Mouse (Mus musculus) embryonic facial prominence, embryonic 11.5 days (tissue): Measurements from ENCODE around the gene Eif5a. TPM values are rescaled to one million over a fixed set of nuclear protein-coding genes. Genes with fewer than 3 reads are reported as not detected.

Experiments
- ATAC-seq: fragments of 200-750 bp; cut with Nextera tagmentation; replicated peaks from 2 replicates; pipeline ENCODE4 v1.8.0; 2017; ENCODE audit warnings: low read depth; ENCODE audit not compliant: insufficient number of reproducible peaks, low FRiP score, low TSS enrichment
- DNase-seq: peaks from one replicate; pipeline ENCODE4 v3.0.0-alpha.2; 2015; ENCODE audit warnings: low spot score
- H3K27ac ChIP-seq: fragments of 300-500 bp; sonication (generic); replicated peaks from 2 replicates; pipeline ENCODE4 v1.5.1; 2014; ENCODE audit warnings: mild to moderate bottlenecking, low read depth, low read length, control low read depth
- H3K27me3 ChIP-seq: fragments of 300-500 bp; sonication (generic); 2 replicates; pipeline ENCODE4 v1.6.1; 2014; ENCODE audit warnings: mild to moderate bottlenecking, low read length, moderate library complexity, mixed read lengths; ENCODE audit not compliant: control insufficient read depth, insufficient read depth
- H3K36me3 ChIP-seq: fragments of 300-500 bp; sonication (generic); replicated peaks from 2 replicates; pipeline ENCODE4 v1.6.1; 2014; ENCODE audit warnings: low read depth, mild to moderate bottlenecking, low read length, moderate library complexity, mixed read lengths; ENCODE audit not compliant: control insufficient read depth, insufficient read depth
- H3K4me1 ChIP-seq: fragments of 300-500 bp; sonication (generic); 2 replicates; pipeline ENCODE4 v1.6.1; 2014; ENCODE audit warnings: low read length, mixed read lengths; ENCODE audit not compliant: control insufficient read depth, insufficient read depth
- H3K4me2 ChIP-seq: fragments of 300-500 bp; sonication (generic); 2 replicates; pipeline ENCODE4 v1.6.1; 2014; ENCODE audit warnings: low read depth, mild to moderate bottlenecking, control low read depth, low read length, moderate library complexity
- H3K4me3 ChIP-seq: fragments of 300-500 bp; sonication (generic); 2 replicates; pipeline ENCODE4 v1.5.1; 2014; ENCODE audit warnings: low read depth, low read length, control low read depth
- H3K9ac ChIP-seq: fragments of 300-500 bp; sonication (generic); replicated peaks from 2 replicates; pipeline ENCODE4 v1.6.1; 2014; ENCODE audit warnings: mild to moderate bottlenecking, control low read depth, low read length
- H3K9me3 ChIP-seq: fragments of 300-500 bp; sonication (generic); replicated peaks from 2 replicates; pipeline ENCODE4 v1.6.1; 2016; ENCODE audit warnings: mild to moderate bottlenecking, low read length, inconsistent platforms, mixed read lengths; ENCODE audit not compliant: control insufficient read depth
- WGBS: fragments of 180-500 bp; shearing (Covaris S2); extraction: QIAGEN DNeasy Blood & Tissue Kit; methylation state at CpG from one replicate; pipeline ENCODE4 v1.1.7; 2014; 5-methylcytosine and 5-hydroxymethylcytosine counted together
- polyA plus RNA-seq: library from polyadenylated mRNA; unstranded; fragments of >200 nt; fragmentation: Nextera tagmentation; extraction: Ambion mirVana; gene quantifications from 2 replicates; pipeline ENCODE4 v1.2.1, GENCODE M21; 2014

Eif5a gene
- polyA plus RNA-seq, 1 experiment from 2014 or later: 2,030 TPM

DNA sequence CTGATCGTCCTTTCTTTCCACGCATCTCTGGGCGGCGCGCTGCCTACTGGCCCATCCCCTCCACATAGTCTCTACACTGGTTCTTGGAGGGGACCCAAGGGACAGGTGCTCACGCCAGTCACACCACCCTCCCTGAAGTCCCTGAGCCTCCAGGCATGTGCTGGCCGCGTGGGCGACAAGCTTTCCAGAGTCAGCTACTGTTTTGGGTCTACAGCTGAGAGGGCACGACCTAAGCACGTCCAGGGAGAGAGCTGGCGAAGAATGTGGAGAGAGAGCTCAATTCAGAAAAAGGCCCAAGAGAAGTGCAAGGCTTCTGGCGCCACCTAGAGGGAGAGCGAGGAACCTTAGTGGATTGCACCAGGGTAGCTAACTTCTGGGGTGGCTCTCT is 27.0 kb upstream of the Eif5a start:
- ATAC-seq: peak; percentile 53
- peak; percentile 96 for DNase-seq
- Histone ChIP-seq H3K27ac (peak overlapping the region; percentile 87), H3K36me3 (peaks cover 4% of the 10 kb centered on the region), H3K4me2 (peak overlapping the region; percentile 69), H3K4me1 (0 out of 2 replicates have a peak, but pooled peaks cover 3% of the 10 kb centered on the region), H3K9me3 (no peaks in the 10 kb centered on the region), H3K9ac (peak overlapping the region; percentile 80), H3K27me3 (no peaks in the 10 kb centered on the region), H3K4me3 (peak overlapping the region; percentile 58)
- WGBS: 0% methylated on average over 14 of the region's 14 CpGs

GRCm38 (mm10) chr11:69948066-69948762 is 26.5 kb upstream of the Eif5a start, which contains the start of gene Slc2a4:
Slc2a4 (minus strand) TSS chr11:69948188.
- peak within 1 kb of the TSS; percentile 69 for H3K4me2 ChIP-seq
- peak; percentile 99 for DNase-seq
- H3K27me3 ChIP-seq: no peaks in the 10 kb centered on the region
- peak within 1 kb of the TSS; percentile 58 for H3K4me3 ChIP-seq
- 0 out of 2 replicates have a peak, but pooled peaks cover 3% of the 10 kb centered on the region for H3K4me1 ChIP-seq
- H3K9ac ChIP-seq: peak within 1 kb of the TSS; percentile 80
- H3K27ac ChIP-seq: peak within 1 kb of the TSS; percentile 87
- peak; percentile 91 for ATAC-seq
- H3K9me3 ChIP-seq: no peaks in the 10 kb centered on the region
- peaks cover 4% of the 10 kb centered on the region for H3K36me3 ChIP-seq
- WGBS: under 1% methylated on average over 34 of the region's 34 CpGs

DNA sequence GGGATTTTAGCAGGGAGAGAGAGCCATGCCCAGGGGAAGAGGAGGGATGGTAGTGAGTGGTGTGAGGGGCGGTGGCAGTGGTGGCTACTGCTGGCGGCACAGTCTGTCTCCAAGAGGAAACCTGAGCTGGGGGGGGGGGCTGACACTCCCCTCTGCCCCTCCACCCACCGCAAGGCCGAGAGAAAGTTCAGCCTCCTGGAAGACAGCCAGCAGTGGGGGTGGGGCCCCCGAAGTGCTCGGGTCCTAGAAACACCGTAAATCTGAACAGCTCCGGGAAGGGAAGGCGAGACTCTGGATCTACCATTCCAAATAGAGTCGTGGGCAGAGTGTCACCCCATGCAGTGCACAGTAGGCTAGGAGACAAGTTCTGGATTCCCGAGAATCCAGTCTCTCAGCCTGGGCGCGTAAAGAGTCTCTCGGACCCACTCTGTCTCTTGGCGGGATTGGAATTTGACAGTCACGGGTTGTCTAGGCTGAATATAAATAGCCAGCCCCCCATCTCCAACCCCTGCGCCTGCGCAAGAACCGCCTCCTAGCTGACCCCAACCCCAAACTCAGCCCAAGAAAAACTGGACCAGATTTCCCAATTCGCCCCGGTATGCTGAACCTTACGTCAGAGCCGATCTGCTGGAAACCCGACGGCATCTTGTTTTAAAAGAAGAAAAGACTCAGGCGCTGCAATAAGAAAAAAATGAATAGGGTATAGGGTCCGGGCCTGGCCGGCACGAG is 25.7 kb upstream of the Eif5a start:
- Histone ChIP-seq H3K27me3 (no peaks in the 10 kb centered on the region), H3K27ac (peak overlapping the region; percentile 87), H3K4me3 (peak overlapping the region; percentile 58), H3K9ac (peak overlapping the region; percentile 63), H3K9me3 (no peaks in the 10 kb centered on the region), H3K36me3 (peaks cover 4% of the 10 kb centered on the region), H3K4me2 (peak overlapping the region; percentile 69), H3K4me1 (0 out of 2 replicates have a peak, but pooled peaks cover 3% of the 10 kb centered on the region)
- DNase-seq (peak; percentile 76), ATAC-seq (peak; percentile 22)
- WGBS: under 1% methylated on average over 29 of the region's 29 CpGs

- no peak overlapping the region; the same call in 1 of the 2 replicates for H3K4me3 ChIP-seq
- peak overlapping the region; percentile 69 for H3K4me2 ChIP-seq
- no peak overlapping the region for H3K27ac ChIP-seq
- H3K36me3 ChIP-seq: peaks cover 4% of the 10 kb centered on the region
- no peaks in the 10 kb centered on the region for H3K27me3 ChIP-seq
- ATAC-seq (no peak), DNase-seq (no peak)
- H3K9me3 ChIP-seq: no peaks in the 10 kb centered on the region
- no peak overlapping the region for H3K9ac ChIP-seq
- 0 out of 2 replicates have a peak, but pooled peaks cover 3% of the 10 kb centered on the region for H3K4me1 ChIP-seq
- WGBS: 89% methylated on average over 18 of the region's 18 CpGs
Measured at GRCm38 (mm10) chr11:69945997-69946891, 24.5 kb upstream of the Eif5a start.

GRCm38 (mm10) chr11:69945216-69945615 is 23.5 kb upstream of the Eif5a start:
- H3K9ac ChIP-seq: no peak overlapping the region

GRCm38 (mm10) chr11:69940962-69941361 is 19.2 kb upstream of the Eif5a start:
- DNase-seq: no peak
- 88% methylated on average over 4 of the region's 4 CpGs for WGBS
- Histone ChIP-seq H3K4me3 (no peak overlapping the region), H3K36me3 (peaks cover 4% of the 10 kb centered on the region), H3K27me3 (no peaks in the 10 kb centered on the region), H3K4me1 (peaks cover 3% of the 10 kb centered on the region; the same call in 1 of the 2 replicates), H3K27ac (no peak overlapping the region), H3K9me3 (no peaks in the 10 kb centered on the region), H3K4me2 (no peak overlapping the region), H3K9ac (no peak overlapping the region)
- ATAC-seq: no peak

More at GRCm38 (mm10) chr11:69945216-69945615, 23.5 kb upstream of the Eif5a start:
- H3K4me1 ChIP-seq: 0 out of 2 replicates have a peak, but pooled peaks cover 3% of the 10 kb centered on the region
- no peak overlapping the region for H3K4me3 ChIP-seq
- no peak overlapping the region for H3K4me2 ChIP-seq
- no peak overlapping the region for H3K27ac ChIP-seq
- ATAC-seq (no peak), DNase-seq (no peak)
- H3K9me3 ChIP-seq: no peaks in the 10 kb centered on the region
- WGBS: 73% methylated on average over 13 of the region's 13 CpGs
- H3K36me3 ChIP-seq: peaks cover 4% of the 10 kb centered on the region
- H3K27me3 ChIP-seq: no peaks in the 10 kb centered on the region

DNA sequence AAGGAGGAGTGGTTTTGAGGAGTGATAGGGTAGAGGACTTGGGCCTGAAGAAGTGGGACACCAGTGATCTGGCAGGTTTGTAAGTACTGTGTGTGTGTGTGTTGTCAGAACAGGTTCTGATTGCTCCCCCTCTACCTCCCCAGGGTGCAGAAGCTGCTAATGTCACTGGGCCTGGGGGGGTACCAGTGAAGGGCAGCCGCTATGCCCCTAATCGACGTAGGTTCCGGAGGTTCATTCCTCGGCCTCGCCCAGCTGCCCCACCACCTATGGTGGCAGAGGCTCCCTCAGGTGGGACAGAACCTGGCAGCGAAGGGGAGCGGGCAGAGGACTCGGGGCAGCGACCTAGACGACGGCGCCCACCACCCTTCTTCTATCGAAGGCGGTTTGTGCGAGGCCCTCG is 18.0 kb upstream of the Eif5a start:
- H3K27me3 ChIP-seq: 0 out of 2 replicates have a peak, but pooled peaks cover 2% of the 10 kb centered on the region

More for the DNA sequence above, 18.0 kb upstream of the Eif5a start:
- DNase-seq: no peak
- Histone ChIP-seq H3K9me3 (no peaks in the 10 kb centered on the region), H3K4me1 (peaks cover 6% of the 10 kb centered on the region), H3K36me3 (peaks cover 4% of the 10 kb centered on the region), H3K4me2 (no peak overlapping the region), H3K27ac (no peak overlapping the region), H3K9ac (no peak overlapping the region), H3K4me3 (no peak overlapping the region)
- ATAC-seq: no peak
- WGBS: 94% methylated on average over 17 of the region's 17 CpGs
